Mouse (Mus musculus): ENCODE measurements at regions not wholly inside any gene's neighbourhood (a gene's known extent, or its start where the extent isn't known, plus 50 kb on each side); places are given as distances from the start of the nearest gene placed in this dataset.

GRCm38 (mm10) chr4:53320735-53321449, 119.3 kb upstream of the Slc44a1 start:
- no peak for DNase-seq (ENCODE audit: low spot score)

- no peak for DNase-seq (ENCODE audit: low spot score)
These were observed 121.2 kb upstream of the Slc44a1 start for GRCm38 (mm10) chr4:53319051-53319450.

GRCm38 (mm10) chr4:53318181-53318580, 122.0 kb upstream of the Slc44a1 start:
- no peak for DNase-seq (ENCODE audit: low spot score)

- no peak for DNase-seq (ENCODE audit: low spot score)
These were observed 122.8 kb upstream of the Slc44a1 start for GRCm38 (mm10) chr4:53317453-53317824.

GRCm38 (mm10) chr4:53316796-53317452, 123.3 kb upstream of the Slc44a1 start:
- DNase-seq (ENCODE audit: low spot score): no peak

- DNase-seq (ENCODE audit: low spot score): no peak
These were observed 124.1 kb upstream of the Slc44a1 start for GRCm38 (mm10) chr4:53315876-53316762.

GRCm38 (mm10) chr4:53315121-53315875, 124.9 kb upstream of the Slc44a1 start:
- no peak for DNase-seq (ENCODE audit: low spot score)

GRCm38 (mm10) chr4:53314076-53314475, 126.1 kb upstream of the Slc44a1 start:
- no peak for DNase-seq (ENCODE audit: low spot score)

GRCm38 (mm10) chr4:53307121-53307520, 133.1 kb upstream of the Slc44a1 start:
- no peak for DNase-seq (ENCODE audit: low spot score)

GRCm38 (mm10) chr4:53304782-53305385, 135.3 kb upstream of the Slc44a1 start:
- no peak for DNase-seq (ENCODE audit: low spot score)

GRCm38 (mm10) chr4:53304290-53304654, 135.9 kb upstream of the Slc44a1 start:
- no peak for DNase-seq (ENCODE audit: low spot score)

- DNase-seq (ENCODE audit: low spot score): no peak
These were observed 136.5 kb upstream of the Slc44a1 start for GRCm38 (mm10) chr4:53303621-53304289.

- no peak for DNase-seq (ENCODE audit: low spot score)
These were observed 138.3 kb upstream of the Abca1 start for GRCm38 (mm10) chr4:53297975-53298374.

GRCm38 (mm10) chr4:53292606-53293005, 132.9 kb upstream of the Abca1 start:
- no peak for DNase-seq (ENCODE audit: low spot score)

GRCm38 (mm10) chr4:53277741-53278525, 118.2 kb upstream of the Abca1 start:
- DNase-seq (ENCODE audit: low spot score): no peak

GRCm38 (mm10) chr4:53270433-53270832, 110.7 kb upstream of the Abca1 start:
- no peak for DNase-seq (ENCODE audit: low spot score)

- no peak for DNase-seq (ENCODE audit: low spot score)
These were observed 110.3 kb upstream of the Abca1 start for GRCm38 (mm10) chr4:53269999-53270398.

GRCm38 (mm10) chr4:53269251-53269842, 109.7 kb upstream of the Abca1 start:
- no peak for DNase-seq (ENCODE audit: low spot score)

GRCm38 (mm10) chr4:53264901-53265300, 105.2 kb upstream of the Abca1 start:
- no peak for DNase-seq (ENCODE audit: low spot score)

GRCm38 (mm10) chr4:53264501-53264900, 104.8 kb upstream of the Abca1 start:
- no peak for DNase-seq (ENCODE audit: low spot score)

Measured in embryo, embryonic 10 days (tissue).